Mouse (Mus musculus) c-Kit-negative CD71-positive TER-119-positive erythroid progenitor cells, embryonic 14.5 days (primary cell): Measurements from ENCODE around the gene Hdac2.

Experiments
- DNase-seq: peaks from one replicate; pipeline ENCODE4 v3.0.0-alpha.2; 2013; ENCODE audit warnings: low read depth, low spot score

Hdac2 gene

DNA sequence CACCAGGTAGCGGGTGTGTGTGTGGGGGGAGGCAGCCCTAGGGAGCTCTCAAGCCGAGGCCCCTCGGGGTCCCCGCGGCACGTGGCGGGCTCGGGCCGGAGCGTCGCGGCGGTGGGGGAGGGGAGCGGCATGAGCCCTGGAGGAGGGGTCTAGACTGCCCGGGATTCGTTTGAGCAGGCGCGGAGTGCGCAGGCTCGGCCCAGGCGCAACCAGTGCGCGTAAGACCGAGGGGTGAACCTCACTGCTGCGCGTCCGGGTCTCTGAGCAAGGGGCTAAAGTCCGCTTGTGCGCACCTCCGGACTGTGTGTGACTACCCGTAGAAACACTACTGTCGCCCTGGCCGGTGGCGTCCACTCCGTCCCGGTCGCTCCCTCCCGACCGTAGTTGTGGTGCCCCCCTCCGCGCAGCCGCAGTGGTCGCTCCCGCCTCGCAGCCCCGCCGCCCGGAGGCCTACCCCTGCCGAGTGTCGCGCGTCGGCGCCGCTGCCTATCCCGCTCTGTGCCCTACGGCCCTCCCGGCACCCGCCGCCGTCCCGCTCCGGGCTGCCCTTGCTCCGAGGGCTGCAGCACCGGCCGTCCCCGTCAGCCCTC lies at the start of gene Hdac2:
TSS of gene Hdac2 (plus strand) at position 459 of the 590 bp plus-strand sequence.
- peak; percentile 63 for DNase-seq

GRCm38 (mm10) chr10:36928212-36928611 lies 46.1 kb upstream of the Hdac2 start:
- no peak for DNase-seq

DNA sequence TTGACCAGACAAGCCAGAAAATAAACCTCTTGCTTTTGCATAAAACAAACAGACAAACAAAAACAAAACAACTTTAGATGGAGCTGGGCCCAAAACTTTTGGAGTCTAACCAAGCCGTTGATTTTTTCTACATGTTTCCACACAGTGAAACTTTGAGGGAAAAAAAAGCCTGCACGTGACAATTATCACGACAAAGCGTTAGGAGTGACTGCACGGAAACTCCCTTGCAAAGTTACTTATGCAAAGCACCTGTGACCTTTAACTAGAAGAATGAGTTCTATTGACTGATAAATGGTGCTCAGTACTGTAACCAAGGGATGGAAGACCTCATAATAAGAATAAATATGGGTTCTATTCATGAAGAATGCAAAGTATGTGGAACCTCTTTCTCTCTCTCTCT lies 38.5 kb upstream of the Hdac2 start:
- no peak for DNase-seq

DNA sequence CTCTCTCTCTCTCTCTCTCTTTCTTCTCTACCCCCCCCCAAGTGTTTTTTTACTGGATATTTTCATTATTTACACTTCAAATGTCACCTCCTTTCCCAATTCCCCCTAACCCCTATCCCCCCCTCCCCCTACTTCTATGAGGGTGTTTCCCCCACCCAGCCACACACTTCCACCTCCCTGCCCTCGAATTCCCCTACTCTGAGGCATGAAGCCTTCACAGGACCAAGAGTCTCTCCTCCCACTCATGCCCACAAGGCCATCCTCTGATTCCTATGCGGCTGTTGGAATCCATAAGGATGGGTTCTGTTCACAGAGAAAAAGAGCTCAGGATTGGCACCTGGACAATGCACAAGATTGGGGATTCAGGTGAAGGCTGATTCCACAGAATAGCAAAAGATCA lies 38.1 kb upstream of the Hdac2 start:
- DNase-seq: no peak

DNA sequence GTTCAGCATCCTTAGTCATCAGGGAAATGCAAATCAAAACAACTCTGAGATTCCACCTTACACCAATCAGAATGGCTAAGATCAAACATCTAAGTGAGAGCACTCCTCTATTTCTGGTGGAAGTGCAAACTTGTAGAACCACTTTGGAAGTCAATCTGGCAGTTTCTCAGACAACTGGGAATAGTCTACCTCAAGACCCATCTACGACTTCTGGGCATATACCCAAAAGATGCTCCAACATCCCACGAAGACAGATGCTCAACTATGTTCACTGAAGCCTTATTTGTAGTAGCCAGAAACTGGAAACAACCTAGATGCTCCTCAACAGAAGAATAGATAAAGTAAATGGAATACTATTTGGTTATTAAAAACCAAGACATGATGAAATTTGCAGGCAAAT lies 22.6 kb upstream of the Hdac2 start:
- no peak for DNase-seq

GRCm38 (mm10) chr10:36952622-36953021 lies 21.7 kb upstream of the Hdac2 start:
- no peak for DNase-seq

GRCm38 (mm10) chr10:36959563-36960110 lies 14.7 kb upstream of the Hdac2 start:
- DNase-seq: no peak

DNA sequence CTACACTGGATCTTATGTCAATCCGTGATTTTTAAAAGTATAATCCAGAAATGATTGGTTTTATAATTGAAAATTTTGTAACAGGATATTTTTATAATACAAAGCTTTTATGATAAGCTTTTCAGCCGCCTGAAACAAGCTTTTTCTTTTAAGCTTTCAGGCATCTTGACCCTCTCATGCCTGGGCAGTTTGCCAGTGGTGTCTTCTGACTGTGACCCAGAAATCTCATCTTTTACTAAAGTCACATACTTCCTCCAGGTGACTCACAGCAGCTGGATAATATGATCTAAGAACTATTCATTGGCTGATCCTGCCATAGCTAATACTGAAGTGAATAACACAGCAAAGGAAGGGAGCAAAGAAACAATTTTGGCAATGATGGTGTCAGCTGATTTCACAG lies 9.9 kb upstream of the Hdac2 start:
- DNase-seq: no peak

GRCm38 (mm10) chr10:36974676-36975520 lies 554 bp downstream of the Hdac2 start:
- DNase-seq: no peak

- DNase-seq: no peak
These were observed 7.5 kb downstream of the Hdac2 start for GRCm38 (mm10) chr10:36981866-36982265.

GRCm38 (mm10) chr10:36992149-36992548 lies 17.8 kb downstream of the Hdac2 start:
- DNase-seq: no peak

DNA sequence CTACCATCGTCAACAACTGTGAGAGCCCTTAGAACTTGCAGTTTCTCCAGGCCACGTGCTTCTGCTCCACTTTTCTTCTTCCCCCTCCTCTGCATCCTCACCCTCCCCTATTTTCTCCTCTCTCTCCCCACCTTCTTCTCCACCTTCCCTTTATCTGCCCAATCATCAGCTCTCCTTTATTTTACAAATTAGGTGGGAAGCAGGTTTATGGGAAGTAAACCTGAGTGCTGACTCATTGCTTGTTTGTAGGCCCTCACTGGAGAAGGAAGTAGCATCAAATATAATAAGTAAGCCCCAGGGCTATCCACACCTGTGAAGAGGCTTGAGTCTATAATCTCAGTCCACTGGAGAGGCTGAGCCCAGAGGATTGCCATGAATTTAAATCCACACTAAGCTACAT lies 26.5 kb downstream of the Hdac2 start:
- DNase-seq: no peak

GRCm38 (mm10) chr10:37014274-37015107 lies 40.1 kb downstream of the Hdac2 start:
- peak; percentile 6 for DNase-seq

DNA sequence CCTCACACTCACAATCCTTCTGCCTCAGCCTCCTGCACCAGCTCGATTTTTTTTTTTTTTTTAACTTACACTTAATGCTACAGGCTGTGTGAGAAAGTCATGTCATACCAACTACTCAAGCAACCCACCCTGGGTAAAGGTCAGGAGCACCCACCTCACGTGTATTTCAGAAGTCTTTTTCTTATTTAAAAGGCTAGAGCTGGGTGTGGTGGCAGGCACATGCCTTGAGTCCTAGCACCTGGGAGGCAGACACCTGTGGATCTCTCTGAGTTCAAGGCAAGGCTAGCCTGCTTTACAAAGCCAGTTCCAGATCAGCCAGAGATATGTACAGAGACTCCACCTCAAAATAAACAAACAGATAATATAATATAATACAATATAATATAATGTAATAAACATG lies 41.4 kb downstream of the Hdac2 start:
- no peak for DNase-seq

- no peak for DNase-seq
These were observed 41.9 kb downstream of the Hdac2 start for GRCm38 (mm10) chr10:37016200-37016599.

DNA sequence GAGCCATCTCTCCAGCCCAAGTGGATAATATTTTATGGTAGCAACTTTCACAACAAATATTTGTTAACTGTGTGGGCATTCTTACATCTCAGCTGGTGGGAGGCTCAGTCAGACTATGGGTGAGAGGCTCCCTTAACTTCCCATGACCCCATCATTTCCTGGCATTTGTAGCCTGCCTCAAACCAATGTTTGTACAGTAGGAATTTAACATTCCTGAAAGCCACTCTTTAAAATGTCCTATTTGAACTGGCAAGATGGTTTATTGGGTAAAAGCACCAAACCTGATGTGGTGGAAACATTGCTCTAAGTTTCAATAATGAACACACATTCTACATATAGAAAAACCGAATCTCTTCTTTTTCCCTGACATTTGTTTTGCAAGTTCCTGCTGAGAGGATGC lies 50.0 kb downstream of the Hdac2 start:
- DNase-seq: no peak

- DNase-seq: no peak
These were observed 54.3 kb downstream of the Hdac2 start for GRCm38 (mm10) chr10:37028651-37029050.

DNA sequence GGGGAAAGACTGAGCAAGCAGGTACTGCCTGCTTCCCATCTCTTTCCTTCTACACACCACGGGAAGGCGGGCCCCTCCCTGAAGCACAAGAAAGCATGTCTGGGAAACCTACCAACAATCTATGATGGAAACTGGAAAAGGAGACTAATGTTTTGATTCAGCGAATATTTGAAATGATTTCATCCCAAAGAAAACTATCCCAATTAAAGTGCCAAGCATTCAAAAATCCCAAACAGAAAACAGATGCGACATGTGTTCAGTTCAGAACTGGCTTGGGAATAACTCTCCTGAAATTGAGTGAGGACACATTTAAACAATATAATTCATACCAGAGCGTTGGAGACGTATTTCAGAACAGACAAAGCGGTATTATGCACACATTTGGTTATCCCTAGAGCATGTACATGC lies 60.8 kb downstream of the Hdac2 start:
- no peak for DNase-seq

DNA sequence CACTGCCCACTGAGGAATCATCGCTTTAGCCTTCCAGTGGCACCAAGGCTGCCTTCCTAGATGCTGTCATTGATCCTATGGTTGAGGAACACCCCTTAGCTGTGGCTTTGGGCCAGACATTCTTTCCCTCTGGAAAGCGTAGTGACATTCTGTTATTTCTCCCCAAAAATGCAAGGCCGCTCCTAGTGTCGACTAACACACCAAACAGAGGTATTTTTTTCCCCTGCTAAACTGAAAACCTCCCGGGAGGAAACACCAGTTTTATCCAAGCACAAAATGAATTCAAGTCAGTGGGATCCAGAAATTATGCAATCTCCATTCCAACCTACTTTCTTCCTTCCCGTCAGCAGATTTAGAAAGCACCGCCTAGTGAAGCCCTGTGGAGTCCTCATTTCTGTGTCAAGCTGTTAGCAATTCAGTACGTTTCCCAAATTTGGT lies 73.3 kb downstream of the Hdac2 start:
- no peak for DNase-seq
